Mouse (Mus musculus): ENCODE measurements at regions not wholly inside any gene's neighbourhood (a gene's known extent, or its start where the extent isn't known, plus 50 kb on each side); places are given as distances from the start of the nearest gene placed in this dataset.

GRCm38 (mm10) chr4:140463296-140463695 lies 202.5 kb downstream of the Arhgef10l start:
- no peak for DNase-seq (ENCODE audit: low spot score)
- no peak for ATAC-seq (ENCODE audit: low FRiP score, low TSS enrichment)
- Histone ChIP-seq H3K4me1 (replicated peaks; ENCODE audit: control insufficient read depth, insufficient read depth) (no peaks in the 10 kb centered on the region), H3K36me3 (ENCODE audit: control insufficient read depth, insufficient read depth, low read length) (no peaks in the 10 kb centered on the region), H3K4me2 (replicated peaks; ENCODE audit: low read depth) (no peak overlapping the region), H3K9ac (ENCODE audit: low read length) (no peak overlapping the region), H3K27ac (replicated peaks) (no peak overlapping the region), H3K9me3 (ENCODE audit: control insufficient read depth, low read length) (no peaks in the 10 kb centered on the region), H3K4me3 (ENCODE audit: low read depth, low read length) (no peak overlapping the region), H3K27me3 (ENCODE audit: control insufficient read depth, insufficient read depth, low read length) (no peaks in the 10 kb centered on the region)
- TF ChIP-seq EP300 (optimal IDR thresholded peaks at IDR 0.05) (no peak), CTCF (IDR thresholded peaks at IDR 0.05; ENCODE audit: low read depth) (no peak)
- WGBS = 51% methylated on average over 7 of the region's 7 CpGs

GRCm38 (mm10) chr4:140461317-140461716 lies 204.5 kb downstream of the Arhgef10l start:
- ATAC-seq (ENCODE audit: low FRiP score, low TSS enrichment) = no peak
- no peaks in the 10 kb centered on the region for H3K27me3 ChIP-seq (ENCODE audit: control insufficient read depth, insufficient read depth, low read length)
- no peak overlapping the region for H3K27ac ChIP-seq (replicated peaks)
- TF ChIP-seq CTCF (IDR thresholded peaks at IDR 0.05; ENCODE audit: low read depth) = no peak
- TF ChIP-seq EP300 (optimal IDR thresholded peaks at IDR 0.05) = no peak
- no peaks in the 10 kb centered on the region for H3K9me3 ChIP-seq (ENCODE audit: control insufficient read depth, low read length)
- no peaks in the 10 kb centered on the region for H3K36me3 ChIP-seq (ENCODE audit: control insufficient read depth, insufficient read depth, low read length)
- no peak overlapping the region for H3K4me3 ChIP-seq (ENCODE audit: low read depth, low read length)
- no peak for DNase-seq (ENCODE audit: low spot score)
- WGBS = 87% methylated on average over 16 of the region's 16 CpGs
- no peak overlapping the region for H3K9ac ChIP-seq (ENCODE audit: low read length)
- no peak overlapping the region for H3K4me2 ChIP-seq (replicated peaks; ENCODE audit: low read depth)
- H3K4me1 ChIP-seq (replicated peaks; ENCODE audit: control insufficient read depth, insufficient read depth) = no peaks in the 10 kb centered on the region

GRCm38 (mm10) chr4:140449062-140449461 lies 202.5 kb upstream of the Igsf21 start:
- DNase-seq (ENCODE audit: low spot score) = no peak
- no peaks in the 10 kb centered on the region for H3K9me3 ChIP-seq (ENCODE audit: control insufficient read depth, low read length)
- no peak overlapping the region for H3K4me3 ChIP-seq (ENCODE audit: low read depth, low read length)
- H3K27me3 ChIP-seq (ENCODE audit: control insufficient read depth, insufficient read depth, low read length) = no peaks in the 10 kb centered on the region
- H3K4me2 ChIP-seq (replicated peaks; ENCODE audit: low read depth) = no peak overlapping the region
- no peaks in the 10 kb centered on the region for H3K36me3 ChIP-seq (ENCODE audit: control insufficient read depth, insufficient read depth, low read length)
- no peak overlapping the region for H3K27ac ChIP-seq (replicated peaks)
- ATAC-seq (ENCODE audit: low FRiP score, low TSS enrichment) = no peak
- TF ChIP-seq EP300 (optimal IDR thresholded peaks at IDR 0.05) = no peak
- TF ChIP-seq CTCF (IDR thresholded peaks at IDR 0.05; ENCODE audit: low read depth) = no peak
- H3K9ac ChIP-seq (ENCODE audit: low read length) = no peak overlapping the region
- 89% methylated on average over 10 of the region's 10 CpGs for WGBS
- no peaks in the 10 kb centered on the region for H3K4me1 ChIP-seq (replicated peaks; ENCODE audit: control insufficient read depth, insufficient read depth)

GRCm38 (mm10) chr4:140446455-140446854 lies 199.9 kb upstream of the Igsf21 start:
- no peak for ATAC-seq (ENCODE audit: low FRiP score, low TSS enrichment)
- Histone ChIP-seq H3K36me3 (ENCODE audit: control insufficient read depth, insufficient read depth, low read length) (no peaks in the 10 kb centered on the region), H3K9ac (ENCODE audit: low read length) (no peak overlapping the region), H3K27ac (replicated peaks) (no peak overlapping the region), H3K4me1 (replicated peaks; ENCODE audit: control insufficient read depth, insufficient read depth) (no peaks in the 10 kb centered on the region), H3K4me3 (ENCODE audit: low read depth, low read length) (no peak overlapping the region), H3K4me2 (replicated peaks; ENCODE audit: low read depth) (no peak overlapping the region), H3K27me3 (ENCODE audit: control insufficient read depth, insufficient read depth, low read length) (no peaks in the 10 kb centered on the region), H3K9me3 (ENCODE audit: control insufficient read depth, low read length) (no peaks in the 10 kb centered on the region)
- TF ChIP-seq EP300 (optimal IDR thresholded peaks at IDR 0.05) (no peak), CTCF (IDR thresholded peaks at IDR 0.05; ENCODE audit: low read depth) (no peak)
- no peak for DNase-seq (ENCODE audit: low spot score)
- WGBS = 88% methylated on average over 6 of the region's 6 CpGs

- WGBS = 66% methylated on average over 5 of the region's 5 CpGs
- DNase-seq (ENCODE audit: low spot score) (no peak), ATAC-seq (ENCODE audit: low FRiP score, low TSS enrichment) (no peak)
- H3K36me3 ChIP-seq (ENCODE audit: control insufficient read depth, insufficient read depth, low read length) = no peaks in the 10 kb centered on the region
- H3K4me3 ChIP-seq (ENCODE audit: low read depth, low read length) = no peak overlapping the region
- no peaks in the 10 kb centered on the region for H3K4me1 ChIP-seq (replicated peaks; ENCODE audit: control insufficient read depth, insufficient read depth)
- H3K9me3 ChIP-seq (ENCODE audit: control insufficient read depth, low read length) = no peaks in the 10 kb centered on the region
- H3K27me3 ChIP-seq (ENCODE audit: control insufficient read depth, insufficient read depth, low read length) = no peaks in the 10 kb centered on the region
- H3K4me2 ChIP-seq (replicated peaks; ENCODE audit: low read depth) = no peak overlapping the region
- TF ChIP-seq CTCF (IDR thresholded peaks at IDR 0.05; ENCODE audit: low read depth) (no peak), EP300 (optimal IDR thresholded peaks at IDR 0.05) (no peak)
- no peak overlapping the region for H3K27ac ChIP-seq (replicated peaks)
- H3K9ac ChIP-seq (ENCODE audit: low read length) = no peak overlapping the region
Observed at GRCm38 (mm10) chr4:140445931-140446330, 199.3 kb upstream of the Igsf21 start.

- Histone ChIP-seq H3K4me3 (ENCODE audit: low read depth, low read length) (no peak overlapping the region), H3K4me2 (replicated peaks; ENCODE audit: low read depth) (no peak overlapping the region), H3K36me3 (ENCODE audit: control insufficient read depth, insufficient read depth, low read length) (no peaks in the 10 kb centered on the region), H3K9ac (ENCODE audit: low read length) (no peak overlapping the region), H3K27ac (replicated peaks) (no peak overlapping the region), H3K27me3 (ENCODE audit: control insufficient read depth, insufficient read depth, low read length) (no peaks in the 10 kb centered on the region), H3K4me1 (replicated peaks; ENCODE audit: control insufficient read depth, insufficient read depth) (no peaks in the 10 kb centered on the region), H3K9me3 (ENCODE audit: control insufficient read depth, low read length) (no peaks in the 10 kb centered on the region)
- DNase-seq (ENCODE audit: low spot score) = no peak
- ATAC-seq (ENCODE audit: low FRiP score, low TSS enrichment) = no peak
- 83% methylated on average over 6 of the region's 6 CpGs for WGBS
- TF ChIP-seq CTCF (IDR thresholded peaks at IDR 0.05; ENCODE audit: low read depth) = no peak
- TF ChIP-seq EP300 (optimal IDR thresholded peaks at IDR 0.05) = no peak
Observed at GRCm38 (mm10) chr4:140443221-140443620, 196.6 kb upstream of the Igsf21 start.

Data from stomach, postnatal 0 days (tissue).